Mouse (Mus musculus) megakaryocyte, embryonic 14.5 days (primary cell): ENCODE measurements around the gene Ppil1. TPM values are rescaled to one million over a fixed set of nuclear protein-coding genes. Genes with fewer than 3 reads are reported as not detected.

Source experiments
- H3K27me3 ChIP-seq: replicated peaks from 2 replicates; pipeline ENCODE3; 2012; ENCODE audit warnings: inconsistent platforms
- H3K36me3 ChIP-seq: replicated peaks from 2 replicates; pipeline ENCODE3; 2012; ENCODE audit warnings: low read length, inconsistent platforms, mixed read lengths
- H3K4me1 ChIP-seq: 2 replicates; pipeline ENCODE4 v1.6.1; 2012; ENCODE audit warnings: inconsistent platforms
- H3K4me3 ChIP-seq: replicated peaks from 2 replicates; pipeline ENCODE3; 2012; ENCODE audit warnings: moderate library complexity, mild to moderate bottlenecking, inconsistent platforms
- H3K9me3 ChIP-seq: 2 replicates; pipeline ENCODE4 v1.6.1; 2012; ENCODE audit warnings: inconsistent platforms
- FLI1 ChIP-seq: IDR thresholded peaks from 2 replicates; pipeline ENCODE4 v1.6.1; 2012; ENCODE audit warnings: low read length, inconsistent platforms, mixed read lengths
- GATA1 ChIP-seq: IDR thresholded peaks from 3 replicates; pipeline ENCODE4 v1.6.1; 2012; ENCODE audit warnings: mixed read lengths, low read length, inconsistent platforms, borderline replicate concordance
- polyA plus RNA-seq: library from polyadenylated mRNA; stranded (reverse); fragments of >175 nt; gene quantifications from 2 replicates; pipeline ENCODE4 v1.2.3, GENCODE M21; 2012; ENCODE audit warnings: low replicate concordance; ENCODE audit not compliant: insufficient read depth

Ppil1 gene
- polyA plus RNA-seq, 1 experiment = 33.2 TPM

- Histone ChIP-seq H3K36me3 (peaks cover 60% of the 10 kb centered on the region), H3K9me3 (peaks cover 7% of the 10 kb centered on the region; the same call in 1 of the 2 replicates), H3K27me3 (peaks cover 2% of the 10 kb centered on the region), H3K4me3 (no peak overlapping the region), H3K4me1 (peaks cover 50% of the 10 kb centered on the region)
- TF ChIP-seq GATA1 (no peak), FLI1 (no peak)
These were observed 39.1 kb upstream of the Ppil1 start for GRCm38 (mm10) chr17:29303087-29303486.

- peaks cover 65% of the 10 kb centered on the region for H3K36me3 ChIP-seq
- no peak for TF ChIP-seq FLI1
- no peak for TF ChIP-seq GATA1
- H3K9me3 ChIP-seq = peaks cover 7% of the 10 kb centered on the region; the same call in 1 of the 2 replicates
- peaks cover 48% of the 10 kb centered on the region for H3K4me1 ChIP-seq
- H3K4me3 ChIP-seq = no peak overlapping the region
- H3K27me3 ChIP-seq = no peaks in the 10 kb centered on the region
These were observed 38.2 kb upstream of the Ppil1 start for GRCm38 (mm10) chr17:29302149-29302548.

GRCm38 (mm10) chr17:29301421-29301820, 37.4 kb upstream of the Ppil1 start:
- no peak for TF ChIP-seq FLI1
- TF ChIP-seq GATA1 = no peak
- Histone ChIP-seq H3K36me3 (peaks cover 72% of the 10 kb centered on the region), H3K4me1 (peaks cover 48% of the 10 kb centered on the region)

GRCm38 (mm10) chr17:29300926-29301325, 36.9 kb upstream of the Ppil1 start:
- H3K4me3 ChIP-seq = no peak overlapping the region
- peaks cover 46% of the 10 kb centered on the region for H3K4me1 ChIP-seq
- TF ChIP-seq GATA1 (no peak), FLI1 (no peak)
- peaks cover 77% of the 10 kb centered on the region for H3K36me3 ChIP-seq
- peaks cover 7% of the 10 kb centered on the region; the same call in 1 of the 2 replicates for H3K9me3 ChIP-seq
- H3K27me3 ChIP-seq = no peaks in the 10 kb centered on the region

More at GRCm38 (mm10) chr17:29301421-29301820, 37.4 kb upstream of the Ppil1 start:
- no peaks in the 10 kb centered on the region for H3K27me3 ChIP-seq
- peaks cover 7% of the 10 kb centered on the region; the same call in 1 of the 2 replicates for H3K9me3 ChIP-seq
- no peak overlapping the region for H3K4me3 ChIP-seq

- H3K4me3 ChIP-seq = no peak overlapping the region
- no peaks in the 10 kb centered on the region for H3K27me3 ChIP-seq
- TF ChIP-seq FLI1 = no peak
- no peak for TF ChIP-seq GATA1
- H3K4me1 ChIP-seq = peaks cover 30% of the 10 kb centered on the region
- peaks cover 92% of the 10 kb centered on the region for H3K36me3 ChIP-seq
- H3K9me3 ChIP-seq = peaks cover 7% of the 10 kb centered on the region; the same call in 1 of the 2 replicates
These were observed 35.3 kb upstream of the Ppil1 start for GRCm38 (mm10) chr17:29299282-29299681.

- no peak overlapping the region for H3K4me3 ChIP-seq
- TF ChIP-seq GATA1 (no peak), FLI1 (no peak)
- peaks cover 15% of the 10 kb centered on the region for H3K4me1 ChIP-seq
- H3K27me3 ChIP-seq = no peaks in the 10 kb centered on the region
- H3K9me3 ChIP-seq = peaks cover 7% of the 10 kb centered on the region; the same call in 1 of the 2 replicates
- peaks cover 98% of the 10 kb centered on the region for H3K36me3 ChIP-seq
These were observed 33.8 kb upstream of the Ppil1 start for GRCm38 (mm10) chr17:29297813-29298212.

- Histone ChIP-seq H3K27me3 (no peaks in the 10 kb centered on the region), H3K4me3 (no peak overlapping the region), H3K4me1 (peaks cover 10% of the 10 kb centered on the region), H3K36me3 (peaks cover 97% of the 10 kb centered on the region), H3K9me3 (peaks cover 7% of the 10 kb centered on the region; the same call in 1 of the 2 replicates)
- no peak for TF ChIP-seq FLI1
- TF ChIP-seq GATA1 = no peak
These were observed 33.3 kb upstream of the Ppil1 start for GRCm38 (mm10) chr17:29297321-29297720.

- H3K27me3 ChIP-seq = no peaks in the 10 kb centered on the region
- no peak for TF ChIP-seq FLI1
- no peak for TF ChIP-seq GATA1
- no peaks in the 10 kb centered on the region; the same call in 1 of the 2 replicates for H3K4me1 ChIP-seq
- peaks cover 7% of the 10 kb centered on the region; the same call in 1 of the 2 replicates for H3K9me3 ChIP-seq
- peaks cover 94% of the 10 kb centered on the region for H3K36me3 ChIP-seq
- H3K4me3 ChIP-seq = no peak overlapping the region
These were observed 31.8 kb upstream of the Ppil1 start for GRCm38 (mm10) chr17:29295835-29296234.

DNA sequence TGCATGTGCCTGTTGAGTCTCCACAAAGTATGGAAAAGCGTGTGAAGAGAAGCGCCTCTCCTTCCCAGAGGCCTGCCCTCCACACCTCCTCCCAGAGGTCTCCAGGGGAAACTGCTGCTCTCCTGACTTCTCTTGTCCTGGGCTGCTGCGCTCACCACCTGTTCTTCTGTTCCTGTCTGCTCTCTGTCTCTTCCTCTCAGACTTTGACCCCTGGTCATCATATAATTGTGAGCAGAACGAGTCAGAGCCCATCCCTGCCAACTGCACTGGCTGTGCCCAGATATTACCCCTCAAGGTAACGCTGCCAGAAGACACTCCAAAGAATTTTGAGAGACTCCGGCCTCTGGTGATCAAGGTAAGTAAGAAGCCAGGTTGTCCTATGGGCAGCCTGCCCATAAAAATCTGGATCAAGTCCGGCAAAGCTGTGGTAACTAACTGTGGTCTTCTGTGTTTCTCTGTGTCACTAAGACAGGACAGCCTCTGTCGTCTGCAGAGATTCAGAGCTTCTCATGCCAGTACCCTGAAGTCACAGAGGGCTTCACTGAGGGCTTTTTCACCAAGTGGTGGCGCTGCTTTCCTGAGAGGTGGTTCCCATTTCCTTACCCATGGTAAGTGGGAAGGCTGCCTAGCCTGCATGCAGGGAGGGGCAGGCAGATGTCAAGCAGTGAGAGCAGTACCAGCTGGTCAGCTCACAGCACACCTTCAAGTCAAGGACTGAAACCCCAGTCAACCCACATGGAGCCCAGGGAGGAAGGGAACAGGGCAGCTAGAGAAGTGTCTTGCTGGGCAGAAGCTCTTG, 30.0 kb upstream of the Ppil1 start:
- no peaks in the 10 kb centered on the region for H3K9me3 ChIP-seq
- H3K36me3 ChIP-seq = peaks cover 91% of the 10 kb centered on the region
- peaks cover 3% of the 10 kb centered on the region; the same call in 1 of the 2 replicates for H3K4me1 ChIP-seq
- TF ChIP-seq FLI1 = no peak
- no peak for TF ChIP-seq GATA1
- no peak overlapping the region for H3K4me3 ChIP-seq
- H3K27me3 ChIP-seq = no peaks in the 10 kb centered on the region

DNA sequence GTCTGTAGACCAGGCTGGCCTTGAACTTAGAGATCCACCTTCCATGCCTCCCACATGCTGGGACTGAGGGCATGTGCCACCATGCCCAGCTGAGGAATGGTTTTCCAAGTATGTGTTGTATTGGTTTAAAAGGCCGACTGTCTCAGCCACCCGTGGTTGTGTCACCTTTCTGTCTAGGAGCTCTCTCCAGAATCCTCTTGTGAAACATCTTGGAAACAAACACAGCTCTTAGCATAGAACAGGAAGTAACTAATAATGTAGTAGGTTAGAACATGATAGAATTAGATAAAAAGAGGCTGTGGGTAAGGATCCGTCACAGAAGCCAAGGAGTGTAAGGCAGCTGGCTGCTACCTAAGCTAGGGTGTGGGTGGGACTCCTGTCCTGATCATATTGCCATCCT, 29.0 kb upstream of the Ppil1 start:
- no peak overlapping the region for H3K4me3 ChIP-seq
- TF ChIP-seq FLI1 (no peak), GATA1 (no peak)
- peaks cover 92% of the 10 kb centered on the region for H3K36me3 ChIP-seq
- no peaks in the 10 kb centered on the region for H3K9me3 ChIP-seq
- H3K27me3 ChIP-seq = no peaks in the 10 kb centered on the region
- peaks cover 3% of the 10 kb centered on the region; the same call in 1 of the 2 replicates for H3K4me1 ChIP-seq
